Mouse (Mus musculus) Patski (cell line): Measurements from ENCODE around the gene Glipr1l2. TPM values are rescaled to one million over a fixed set of nuclear protein-coding genes. Genes with fewer than 3 reads are reported as not detected.

Experiments
- ATAC-seq: fragments of 100-300 bp; one replicate; pipeline ENCODE4 v1.8.0; 2021
- CTCF ChIA-PET: fragments of 350-600 bp; sonication (Branson Sonifier 250); formaldehyde crosslinking; loops from one replicate; lab custom pipeline; 2022; ENCODE audit warnings: inconsistent platforms; lab: Charles Lee
- POLR2A ChIA-PET: fragments of 350-600 bp; sonication (Branson Sonifier 250); formaldehyde crosslinking; loops from one replicate; lab custom pipeline; 2022; ENCODE audit warnings: antibody characterized with exemption, inconsistent platforms; lab: Charles Lee
- DNase-seq: peaks from one replicate; pipeline ENCODE4 v3.0.0-alpha.2; 2011; ENCODE audit warnings: low read depth, low spot score
- H3K27me3 ChIP-seq: fragments of 371-371 bp; one replicate; pipeline ENCODE4 v1.5.1; 2021
- CTCF ChIP-seq: fragments of 100-300 bp; IDR thresholded peaks from one replicate; pipeline ENCODE4 v1.5.1; 2021
- in situ Hi-C: fragments of 300-500 bp; cut with MboI; formaldehyde crosslinking; loops from 3 replicates; pipeline ENCODE4 v1.11.1; 2018; ENCODE audit warnings: low pct_unique_long_range_greater_than_20kb, mixed read lengths
- polyA plus RNA-seq: library from polyadenylated mRNA; unstranded; gene quantifications from one replicate; pipeline ENCODE4 v1.2.3, GENCODE M21; 2021

Glipr1l2 gene
- polyA plus RNA-seq, 1 experiment from 2014 or later: not detected

DNA sequence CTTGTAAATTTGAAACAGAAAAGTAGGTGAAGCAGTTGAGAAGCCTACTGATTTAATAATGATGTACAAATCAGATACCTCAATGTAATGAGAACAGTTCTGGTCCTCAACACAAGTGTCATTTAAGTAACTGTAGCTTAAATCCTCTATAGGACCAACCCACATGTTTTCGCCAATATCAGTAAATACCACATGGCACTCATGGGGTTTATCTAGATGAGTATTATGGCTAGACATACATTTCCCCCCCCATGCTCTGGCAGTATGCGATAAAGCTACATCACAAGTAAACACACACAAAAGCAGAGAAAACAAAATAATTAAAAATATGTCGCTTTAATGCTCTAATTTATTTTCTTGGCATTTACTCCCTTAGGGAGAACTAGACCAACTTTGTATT lies 49.0 kb downstream of the Glipr1l2 start:
- CTCF ChIA-PET: no interaction called here

DNA sequence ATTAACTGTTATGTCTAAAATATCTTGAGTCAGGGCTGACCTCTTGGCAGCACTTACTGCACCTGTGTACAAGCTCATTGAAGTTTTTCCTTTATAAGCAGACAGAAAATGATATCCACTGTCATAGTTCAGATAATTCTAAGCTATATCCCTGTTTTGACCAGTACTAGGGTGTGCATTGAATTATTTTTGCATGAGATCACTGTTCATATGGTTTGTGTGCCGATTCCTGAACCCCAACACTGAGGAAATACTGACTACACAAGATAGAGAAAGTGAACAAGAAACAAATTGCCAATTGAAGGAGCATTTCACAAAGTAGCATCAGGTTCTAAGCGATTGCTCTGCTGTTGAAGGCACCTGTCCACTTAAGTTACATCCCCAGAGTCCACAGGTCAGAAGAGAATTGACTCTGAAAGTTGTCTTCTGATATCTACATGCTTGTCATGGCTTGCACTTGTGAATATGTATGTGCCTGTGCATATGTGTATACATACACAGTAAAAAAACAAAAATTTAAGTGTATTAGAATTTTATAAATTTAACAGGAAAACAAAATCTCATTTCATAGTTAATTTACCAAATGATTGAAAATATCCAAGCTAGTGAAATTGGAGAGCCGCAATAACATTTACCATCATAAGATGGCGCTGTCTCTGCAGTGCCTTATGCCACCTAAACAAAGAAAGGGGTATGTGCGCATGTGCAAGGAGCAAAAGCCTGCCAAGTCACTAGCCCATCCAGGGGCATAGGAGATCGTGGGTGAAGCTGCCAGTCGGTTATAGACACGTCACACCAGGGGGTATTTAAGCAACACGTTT lies 55.1 kb downstream of the Glipr1l2 start:
- in situ Hi-C loops: no loop called here
- ATAC-seq (no peak), DNase-seq (no peak)
- no peaks in the 10 kb centered on the region for H3K27me3 ChIP-seq
- POLR2A ChIA-PET: no interaction called here
- CTCF ChIA-PET: no interaction called here
- peak; percentile 47 for TF ChIP-seq CTCF

More for the DNA sequence above, 49.0 kb downstream of the Glipr1l2 start:
- DNase-seq: no peak
- POLR2A ChIA-PET: no interaction called here
- H3K27me3 ChIP-seq: peaks cover 4% of the 10 kb centered on the region
- in situ Hi-C loops: no loop called here
- ATAC-seq: no peak
- TF ChIP-seq CTCF: no peak

DNA sequence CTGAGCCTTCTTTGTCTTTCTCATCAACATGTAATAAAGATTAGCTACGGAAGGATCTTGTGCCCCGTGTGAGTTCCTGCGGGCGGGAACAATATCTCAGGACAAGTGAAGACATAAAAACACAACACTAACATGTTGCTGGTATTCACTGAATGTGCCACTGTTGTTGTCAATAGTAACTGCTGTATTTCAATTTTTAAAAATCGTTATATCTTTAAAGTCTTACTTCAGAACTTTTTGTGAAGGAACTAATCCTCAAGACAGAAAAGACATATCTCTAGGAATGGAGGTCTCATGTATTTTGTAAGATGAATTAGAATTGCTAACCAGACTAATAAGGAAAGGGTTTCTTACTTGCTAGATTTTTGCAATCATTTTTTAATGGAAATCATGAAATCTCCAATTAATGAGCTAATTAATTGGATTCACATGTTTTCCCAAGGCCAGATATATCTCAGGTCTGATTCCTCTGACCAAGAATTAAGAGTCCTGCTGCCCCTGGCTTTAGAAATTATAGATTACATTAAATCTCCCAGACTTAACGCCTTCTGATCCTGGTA lies 55.8 kb downstream of the Glipr1l2 start:
- no peak for DNase-seq
- no peak for TF ChIP-seq CTCF
- POLR2A ChIA-PET: no interaction called here
- in situ Hi-C loops: no loop called here
- no peaks in the 10 kb centered on the region for H3K27me3 ChIP-seq
- ATAC-seq: no peak
- CTCF ChIA-PET: no interaction called here

DNA sequence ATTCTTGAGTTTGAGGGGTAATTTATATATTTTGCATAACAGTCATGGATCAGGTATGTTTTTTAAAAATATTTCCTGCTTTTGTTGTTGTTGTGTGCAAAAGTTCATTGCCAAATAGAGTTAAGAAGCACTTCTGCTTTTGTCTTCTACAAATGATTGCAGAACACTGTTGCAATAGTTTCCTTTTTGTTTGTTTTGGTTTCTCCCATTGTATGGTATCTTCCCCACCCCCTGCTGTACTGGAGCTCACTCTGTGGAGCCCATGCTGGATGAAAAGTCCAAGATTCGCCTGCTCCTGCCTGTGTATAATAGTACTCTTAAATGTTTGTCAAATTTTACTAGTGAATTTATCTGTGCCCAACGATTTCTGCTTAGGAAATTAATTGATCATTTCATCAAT lies 56.7 kb downstream of the Glipr1l2 start:
- H3K27me3 ChIP-seq: peaks cover under 1% of the 10 kb centered on the region
- no peak for TF ChIP-seq CTCF
- in situ Hi-C loops: loop anchor here (5.0 kb wide), 1 partner anchor 63 kb away; no protein-coding TSS in a partner anchor
- ATAC-seq: no peak
- DNase-seq: no peak
- POLR2A ChIA-PET: no interaction called here
- CTCF ChIA-PET: no interaction called here

Other genes starting within 250 kb of the Glipr1l2 start
- 37.9 TPM for gene Krr1, start 110.7 kb upstream of the Glipr1l2 start, polyA plus RNA-seq
- 81.1 TPM for gene Glipr1, start 80.7 kb upstream of the Glipr1l2 start, polyA plus RNA-seq
- gene Glipr1l1, start 23.2 kb upstream of the Glipr1l2 start, polyA plus RNA-seq: not detected
- gene Glipr1l3, start 77.0 kb downstream of the Glipr1l2 start, polyA plus RNA-seq: not detected
- 5.9 TPM for gene Caps2, start 80.3 kb downstream of the Glipr1l2 start, polyA plus RNA-seq
- 0.14 TPM for gene Kcnc2, start 187.8 kb downstream of the Glipr1l2 start, polyA plus RNA-seq